Mouse (Mus musculus): ENCODE results near the gene Neo1. TPM values are rescaled to one million over a fixed set of nuclear protein-coding genes. Genes with fewer than 3 reads are reported as not detected.

Gene Neo1
- polyA plus RNA-seq, 1 experiment = 5.8 TPM

DNA sequence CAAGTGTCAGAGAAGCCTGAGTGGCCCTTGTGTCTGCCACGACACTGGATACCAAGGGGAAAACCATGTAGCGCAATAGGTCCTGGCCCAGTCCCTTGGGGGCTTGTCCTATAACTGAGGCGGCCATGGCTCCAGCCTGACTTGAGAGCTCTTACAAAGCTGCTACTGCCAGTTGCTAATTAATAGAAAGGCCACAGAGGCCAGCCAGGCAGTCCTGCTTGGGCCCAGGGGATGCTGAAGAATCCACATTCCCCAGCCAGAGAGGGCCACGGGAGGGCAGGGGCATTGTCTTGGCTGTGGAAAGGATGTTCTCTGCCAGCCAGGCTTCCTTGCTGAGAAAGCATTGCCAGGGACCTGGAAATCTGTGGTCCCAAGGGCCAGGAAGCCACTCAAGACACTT, 206.6 kb downstream of the Neo1 start:
- DNase-seq = no peak
- WGBS = 84% methylated on average over 4 of the region's 4 CpGs

More for the DNA sequence above, 206.6 kb downstream of the Neo1 start:
- H3K4me3 ChIP-seq (ENCODE audit: control insufficient read depth, insufficient read depth, low read length) = no peak overlapping the region
- H3K36me3 ChIP-seq (ENCODE audit: control insufficient read depth, insufficient read depth, low read length) = no peaks in the 10 kb centered on the region
- no peaks in the 10 kb centered on the region for H3K27me3 ChIP-seq (ENCODE audit: control insufficient read depth, insufficient read depth, low read length)
- TF ChIP-seq CTCF (IDR thresholded peaks at IDR 0.05; ENCODE audit: borderline replicate concordance, control insufficient read depth, extremely low read depth, insufficient read depth, low read length, poor library complexity) (no peak), POLR2A (IDR thresholded peaks at IDR 0.05; ENCODE audit: control insufficient read depth, extremely low read depth, insufficient read depth, low read length, poor library complexity) (no peak)
- no peaks in the 10 kb centered on the region; the same call in 1 of the 2 replicates for H3K4me1 ChIP-seq (replicated peaks; ENCODE audit: control insufficient read depth, insufficient read depth, low read length)
- H3K27ac ChIP-seq (ENCODE audit: control insufficient read depth, insufficient read depth, low read length) = no peak overlapping the region

Other genes with a start within 250 kb of the Neo1 start
- 1.0 and 1.3 TPM in 2 replicates for gene Hcn4, start 213.0 kb downstream of the Neo1 start, polyA plus RNA-seq (2012; rRNA removed)